Mouse (Mus musculus) small intestine, adult 2 months (tissue): ENCODE data around the gene Zbtb41. TPM values are rescaled to one million over a fixed set of nuclear protein-coding genes. Genes with fewer than 3 reads are reported as not detected.

ENCODE experiments used
- H3K27ac ChIP-seq: fragments of 200-500 bp; 2 replicates; pipeline ENCODE4 v1.5.1; 2012; ENCODE audit warnings: low read depth, low read length, control low read depth, inconsistent platforms; ENCODE audit not compliant: insufficient read depth
- H3K27me3 ChIP-seq: fragments of 200-500 bp; 2 replicates; pipeline ENCODE4 v1.6.1; 2012; ENCODE audit warnings: mild to moderate bottlenecking, moderate library complexity, low read length, inconsistent platforms; ENCODE audit not compliant: control insufficient read depth, insufficient read depth
- H3K36me3 ChIP-seq: fragments of 200-500 bp; 2 replicates; pipeline ENCODE4 v1.6.1; 2012; ENCODE audit warnings: mild to moderate bottlenecking, low read length, control low read depth, inconsistent platforms; ENCODE audit not compliant: control insufficient read depth, insufficient read depth
- H3K4me1 ChIP-seq: fragments of 200-500 bp; 2 replicates; pipeline ENCODE4 v1.6.1; 2012; ENCODE audit warnings: low read length, inconsistent platforms, mixed read lengths; ENCODE audit not compliant: control insufficient read depth, insufficient read depth, insufficient read length
- H3K4me3 ChIP-seq: fragments of 200-500 bp; 2 replicates; pipeline ENCODE4 v1.5.1; 2012; ENCODE audit warnings: low read depth, mild to moderate bottlenecking, control low read depth, inconsistent platforms, low read length, moderate library complexity
- CTCF ChIP-seq: fragments of 200-500 bp; IDR thresholded peaks from 2 replicates; pipeline ENCODE4 v1.5.1; 2012; ENCODE audit warnings: low read depth, mild to moderate bottlenecking, control low read depth, inconsistent platforms, low read length, moderate library complexity, mixed read lengths; ENCODE audit not compliant: insufficient replicate concordance, insufficient read length; ENCODE audit errors: extremely low read depth
- POLR2A ChIP-seq: fragments of 200-500 bp; IDR thresholded peaks from 2 replicates; pipeline ENCODE4 v1.6.1; 2012; ENCODE audit warnings: low read depth, mild to moderate bottlenecking, control low read depth, inconsistent platforms, low read length, moderate library complexity
- WGBS: fragments of 180-500 bp; shearing (Covaris S2); methylation state at CpG from one replicate; pipeline ENCODE4 v1.1.7; 2018; 5-methylcytosine and 5-hydroxymethylcytosine counted together
- polyA plus RNA-seq: library from polyadenylated mRNA; depleted of rRNA; stranded (reverse); fragments of >200 nt; gene quantifications from 2 replicates; pipeline ENCODE4 v1.2.3, GENCODE M21; 2012

Zbtb41 gene
- polyA plus RNA-seq, 1 experiment: 0.90 TPM

GRCm38 (mm10) chr1:139454340-139455225, 32.5 kb downstream of the Zbtb41 start, which contains the start of gene Aspm:
Gene Aspm (plus strand): TSS chr1:139454772.
- no peak within 1 kb of the TSS for H3K27ac ChIP-seq
- H3K4me1 ChIP-seq: peaks cover 5% of the 10 kb centered on the region

DNA sequence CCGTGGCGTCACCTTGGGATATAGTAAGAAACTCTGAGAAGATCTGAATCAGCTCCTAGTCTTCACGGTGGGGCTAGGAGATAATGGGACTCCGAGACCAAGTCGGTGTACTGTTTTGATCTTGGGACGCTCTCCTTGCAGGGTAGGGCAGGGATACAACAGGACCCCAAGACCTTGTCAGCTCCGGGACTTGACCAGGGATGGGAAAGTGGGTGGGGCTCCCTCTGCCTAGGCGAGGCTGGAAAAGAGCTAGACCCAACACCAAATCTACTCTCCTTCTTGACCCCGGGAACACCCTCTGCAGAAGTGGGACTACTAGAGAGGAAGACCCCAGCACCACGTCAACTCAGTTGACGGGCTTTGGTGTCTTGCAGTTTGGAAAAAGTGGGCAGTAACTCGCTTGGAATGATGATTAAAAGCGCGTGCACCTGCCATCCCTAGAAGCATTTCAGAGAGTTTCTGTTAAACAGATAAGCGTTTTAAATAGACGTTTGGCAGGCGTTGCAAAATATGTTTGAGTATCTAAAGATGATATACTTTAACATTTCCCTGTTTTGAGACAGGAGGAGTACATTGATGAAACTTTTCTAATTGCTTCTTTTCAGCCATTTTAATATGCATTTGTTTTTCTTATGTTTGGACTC, 33.3 kb downstream of the Zbtb41 start:
- Histone ChIP-seq H3K27ac (no peak overlapping the region), H3K36me3 (peaks cover 1% of the 10 kb centered on the region; the same call in 1 of the 2 replicates), H3K27me3 (no peaks in the 10 kb centered on the region), H3K4me3 (peak overlapping the region; percentile 74), H3K4me1 (peaks cover 5% of the 10 kb centered on the region)
- WGBS: under 1% methylated on average over 17 of the region's 17 CpGs
- no peak for TF ChIP-seq CTCF
- no peak for TF ChIP-seq POLR2A

More at GRCm38 (mm10) chr1:139454340-139455225, 32.5 kb downstream of the Zbtb41 start, which contains the start of gene Aspm:
- TF ChIP-seq POLR2A (no peak), CTCF (no peak)
- peaks cover 1% of the 10 kb centered on the region; the same call in 1 of the 2 replicates for H3K36me3 ChIP-seq
- H3K4me3 ChIP-seq: peak within 1 kb of the TSS; percentile 74
- H3K27me3 ChIP-seq: no peaks in the 10 kb centered on the region
- under 1% methylated on average over 65 of the region's 65 CpGs for WGBS

- Histone ChIP-seq H3K27ac (no peak overlapping the region), H3K27me3 (no peaks in the 10 kb centered on the region), H3K4me3 (no peak overlapping the region), H3K36me3 (peaks cover 9% of the 10 kb centered on the region), H3K4me1 (no peaks in the 10 kb centered on the region)
- no peak for TF ChIP-seq CTCF
- TF ChIP-seq POLR2A: no peak
- 86% methylated on average over 5 of the region's 5 CpGs for WGBS
Measured at GRCm38 (mm10) chr1:139460807-139461206, 38.7 kb downstream of the Zbtb41 start.

- no peaks in the 10 kb centered on the region for H3K27me3 ChIP-seq
- H3K36me3 ChIP-seq: peaks cover 13% of the 10 kb centered on the region
- no peak for TF ChIP-seq CTCF
- TF ChIP-seq POLR2A: no peak
- no peaks in the 10 kb centered on the region for H3K4me1 ChIP-seq
- 93% methylated on average over 11 of the region's 11 CpGs for WGBS
- no peak overlapping the region for H3K27ac ChIP-seq
- no peak overlapping the region for H3K4me3 ChIP-seq
Measured at GRCm38 (mm10) chr1:139465936-139466335, 43.8 kb downstream of the Zbtb41 start.

DNA sequence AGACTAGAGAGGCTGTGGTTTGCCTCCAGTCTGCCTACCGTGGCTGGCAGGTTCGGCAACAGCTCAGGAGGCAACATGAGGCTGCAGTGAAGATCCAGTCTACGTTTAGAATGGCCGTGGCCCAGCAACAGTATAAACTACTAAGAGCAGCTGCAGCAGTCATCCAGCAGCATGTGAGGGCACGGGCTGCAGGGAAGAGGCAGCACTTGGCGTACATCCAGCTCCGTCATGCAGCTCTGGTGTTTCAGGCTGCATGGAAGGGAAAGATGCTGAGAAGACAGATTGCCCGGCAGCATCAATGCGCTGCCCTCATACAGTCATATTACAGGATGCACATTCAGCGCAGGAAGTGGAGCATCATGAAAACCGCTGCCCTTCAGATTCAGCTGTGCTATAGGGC, 56.8 kb downstream of the Zbtb41 start:
- peaks cover 16% of the 10 kb centered on the region for H3K36me3 ChIP-seq
- no peaks in the 10 kb centered on the region for H3K4me1 ChIP-seq
- 95% methylated on average over 11 of the region's 11 CpGs for WGBS
- H3K27me3 ChIP-seq: no peaks in the 10 kb centered on the region
- no peak overlapping the region for H3K27ac ChIP-seq
- no peak for TF ChIP-seq CTCF
- H3K4me3 ChIP-seq: no peak overlapping the region

GRCm38 (mm10) chr1:139480246-139480645, 58.2 kb downstream of the Zbtb41 start:
- WGBS: 93% methylated on average over 8 of the region's 8 CpGs
- H3K36me3 ChIP-seq: peaks cover 15% of the 10 kb centered on the region

GRCm38 (mm10) chr1:139481146-139481545, 59.1 kb downstream of the Zbtb41 start:
- TF ChIP-seq POLR2A (no peak), CTCF (no peak)
- Histone ChIP-seq H3K27me3 (no peaks in the 10 kb centered on the region), H3K36me3 (peaks cover 9% of the 10 kb centered on the region), H3K27ac (no peak overlapping the region), H3K4me3 (no peak overlapping the region), H3K4me1 (no peaks in the 10 kb centered on the region)
- WGBS: 80% methylated on average over 4 of the region's 4 CpGs

More at GRCm38 (mm10) chr1:139480246-139480645, 58.2 kb downstream of the Zbtb41 start:
- H3K4me1 ChIP-seq: no peaks in the 10 kb centered on the region
- no peak overlapping the region for H3K4me3 ChIP-seq
- TF ChIP-seq POLR2A: no peak
- TF ChIP-seq CTCF: no peak
- H3K27ac ChIP-seq: no peak overlapping the region
- no peaks in the 10 kb centered on the region for H3K27me3 ChIP-seq
